Mouse (Mus musculus): ENCODE measurements around the gene H2afy. TPM values are rescaled to one million over a fixed set of nuclear protein-coding genes. Genes with fewer than 3 reads are reported as not detected.

Gene H2afy
- total and polyA plus RNA-seq, 3 experiments = 148 to 162 (median 153) TPM

DNA sequence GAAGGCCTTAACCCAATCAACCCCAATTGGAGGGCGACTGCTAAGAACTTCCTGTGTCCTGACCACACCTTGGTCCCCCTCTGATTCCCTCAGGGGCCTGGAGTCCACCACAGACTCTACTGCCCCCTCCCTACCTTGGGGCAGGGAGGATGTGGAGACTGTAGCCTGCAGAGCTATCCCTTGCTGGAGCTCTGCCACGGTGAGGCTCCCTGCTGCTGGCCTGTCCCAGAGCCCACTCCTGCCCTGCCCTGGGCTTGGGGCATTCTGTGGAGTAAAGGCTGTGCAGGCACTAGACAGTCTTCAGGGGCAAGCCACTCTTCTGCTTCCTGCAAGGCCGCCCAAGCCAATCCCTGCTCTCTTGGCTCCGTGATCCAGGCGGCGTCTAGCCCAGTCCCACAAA is 24.6 kb downstream of the H2afy start:
- Histone ChIP-seq H3K79me2 (replicated peaks; ENCODE audit: control insufficient read depth, extremely low read depth, insufficient read depth, poor library complexity, severe bottlenecking) (peaks cover 7% of the 10 kb centered on the region; the same call in 1 of the 2 replicates), H3K27me3 (replicated peaks) (no peaks in the 10 kb centered on the region), H3K9me3 (replicated peaks; ENCODE audit: low read length) (no peaks in the 10 kb centered on the region), H3K4me2 (ENCODE audit: insufficient read depth, low read depth, poor library complexity, severe bottlenecking) (no peak overlapping the region), H3K36me3 (replicated peaks in 1 of 2; ENCODE audit: control insufficient read depth in 1 of 2, insufficient read depth in 1 of 2, low read length in 1 of 2) (peaks cover 35 to 92% of the 10 kb centered on the region in 2 experiments), H3K4me1 (ENCODE audit: control insufficient read depth in 1 of 2, insufficient read depth in 2 of 2) (peaks cover 4 to 8% of the 10 kb centered on the region in 2 experiments), H3K27ac (ENCODE audit: insufficient read depth, low read depth) (no peak overlapping the region), H3K4me3 (replicated peaks in 1 of 3; ENCODE audit: low read depth in 2 of 3, low read length in 2 of 3, poor library complexity in 1 of 3) (no peak overlapping the region), H3K9ac (ENCODE audit: insufficient read depth, low read depth) (no peak overlapping the region)
- in situ Hi-C loops (cut with MboI; ENCODE audit: low pct_ligation_motif_present, low pct_unique_long_range_greater_than_20kb, low sequenced_read_pairs) = no loop called here
- no peak for DNase-seq (ENCODE audit: extremely low read depth)
- dilution Hi-C loops (cut with MboI; ENCODE audit: extremely low pct_ligation_motif_present, extremely low pct_unique_long_range_greater_than_20kb, low sequenced_read_pairs) = no loop called here
- TF ChIP-seq MYC (IDR thresholded peaks at IDR 0.05; ENCODE audit: low read depth, low read length) (no peak), CHD2 (IDR thresholded peaks at IDR 0.05; ENCODE audit: low read length) (no peak)

DNA sequence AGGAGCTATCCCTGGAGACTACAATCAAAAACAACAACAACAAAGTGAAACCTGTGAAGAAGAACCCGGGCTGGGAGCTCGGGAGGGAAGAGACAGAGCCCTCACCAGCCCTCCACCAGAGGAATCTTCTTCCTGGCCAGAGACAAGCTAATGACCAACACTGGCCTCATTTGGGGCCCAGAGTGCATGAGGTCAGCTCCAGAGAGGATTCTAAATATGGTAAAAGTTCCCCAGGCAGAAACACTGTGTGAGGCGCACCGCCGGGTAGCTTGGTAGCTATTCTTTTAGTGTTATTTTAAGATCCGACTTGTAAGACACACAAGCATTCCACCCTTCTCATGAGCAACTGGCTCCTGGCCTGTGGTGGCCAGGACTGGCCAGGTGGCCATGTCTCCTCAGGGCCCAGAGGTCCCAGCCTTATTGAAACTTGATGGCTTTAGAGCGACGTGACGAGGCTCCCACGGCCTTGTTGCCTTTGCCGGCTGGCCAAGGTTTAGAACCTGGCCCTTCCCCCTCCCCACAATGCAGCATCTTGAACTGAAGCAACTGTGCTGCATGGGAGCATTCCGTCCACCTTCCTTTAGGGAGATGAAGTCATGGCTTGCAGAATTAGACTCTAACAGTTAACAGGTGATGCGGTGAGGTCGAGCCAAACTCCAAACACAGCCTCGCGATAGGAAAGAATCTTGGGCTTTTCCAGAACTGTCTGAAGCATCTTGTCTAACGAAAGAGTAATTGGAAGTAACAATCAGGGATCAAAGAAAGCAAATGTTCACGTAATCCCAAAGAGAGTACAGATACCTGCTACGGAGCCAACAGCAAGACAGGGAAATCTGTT is 25.2 kb downstream of the H2afy start:
- DNase-seq (ENCODE audit: extremely low read depth) = no peak
- no peak overlapping the region for H3K27ac ChIP-seq (ENCODE audit: insufficient read depth, low read depth)
- peaks cover 0 to 1% of the 10 kb centered on the region in 2 experiments; a peak in 2 of 4 replicates for H3K4me1 ChIP-seq (ENCODE audit: control insufficient read depth in 1 of 2, insufficient read depth in 2 of 2)
- H3K27me3 ChIP-seq (replicated peaks) = no peaks in the 10 kb centered on the region
- dilution Hi-C loops (cut with MboI; ENCODE audit: extremely low pct_ligation_motif_present, extremely low pct_unique_long_range_greater_than_20kb, low sequenced_read_pairs) = no loop called here
- no peak overlapping the region for H3K9ac ChIP-seq (ENCODE audit: insufficient read depth, low read depth)
- in situ Hi-C loops (cut with MboI; ENCODE audit: low pct_ligation_motif_present, low pct_unique_long_range_greater_than_20kb, low sequenced_read_pairs) = no loop called here
- peaks cover 3% of the 10 kb centered on the region; the same call in 1 of the 2 replicates for H3K79me2 ChIP-seq (replicated peaks; ENCODE audit: control insufficient read depth, extremely low read depth, insufficient read depth, poor library complexity, severe bottlenecking)
- H3K9me3 ChIP-seq (replicated peaks; ENCODE audit: low read length) = no peaks in the 10 kb centered on the region
- no peak overlapping the region for H3K4me3 ChIP-seq (replicated peaks in 1 of 3; ENCODE audit: low read depth in 2 of 3, low read length in 2 of 3, poor library complexity in 1 of 3)
- H3K4me2 ChIP-seq (ENCODE audit: insufficient read depth, low read depth, poor library complexity, severe bottlenecking) = no peak overlapping the region
- H3K36me3 ChIP-seq (replicated peaks in 1 of 2; ENCODE audit: control insufficient read depth in 1 of 2, insufficient read depth in 1 of 2, low read length in 1 of 2) = peaks cover 35 to 91% of the 10 kb centered on the region in 2 experiments
- no peak for TF ChIP-seq MXI1 (IDR thresholded peaks at IDR 0.05; ENCODE audit: low read depth, low read length)
- no peak for TF ChIP-seq CHD2 (IDR thresholded peaks at IDR 0.05; ENCODE audit: low read length)
- TF ChIP-seq CHD1 (IDR thresholded peaks at IDR 0.05; ENCODE audit: low read depth, low read length) = no peak
- no peak for TF ChIP-seq ZC3H11A (IDR thresholded peaks at IDR 0.05; ENCODE audit: low read depth, low read length)
- TF ChIP-seq HCFC1 (IDR thresholded peaks at IDR 0.05; ENCODE audit: low read depth, low read length) = no peak
- TF ChIP-seq ETS1 (conservative IDR thresholded peaks at IDR 0.05; ENCODE audit: low read depth, low read length) = no peak
- TF ChIP-seq ZKSCAN1 (IDR thresholded peaks at IDR 0.05; ENCODE audit: borderline replicate concordance, low read depth, low read length) = no peak
- no peak for TF ChIP-seq EP300 (IDR thresholded peaks at IDR 0.05; ENCODE audit: low read length)
- no peak for TF ChIP-seq MAX (IDR thresholded peaks at IDR 0.05; ENCODE audit: low read length)
- no peak for TF ChIP-seq JUND (conservative IDR thresholded peaks at IDR 0.05; ENCODE audit: low read depth, low read length)
- no peak for TF ChIP-seq E2F4 (IDR thresholded peaks at IDR 0.05; ENCODE audit: insufficient replicate concordance, low read depth, low read length)
- TF ChIP-seq PAX5 (IDR thresholded peaks at IDR 0.05; ENCODE audit: low read length) = no peak
- TF ChIP-seq JUN (IDR thresholded peaks at IDR 0.05; ENCODE audit: insufficient read depth, low read depth, low read length) = no peak

Data from CH12.LX (cell line).